Mouse (Mus musculus) gastrocnemius, postnatal 25 days (tissue): ENCODE measurements at regions not wholly inside any gene's neighbourhood (a gene's known extent, or its start where the extent isn't known, plus 50 kb on each side); places are given as distances from the start of the nearest gene placed in this dataset.

Experiments
- DNase-seq: peaks from one replicate; pipeline ENCODE4 v3.0.0; 2022

- no peak for DNase-seq
Measured at GRCm38 (mm10) chr10:19139234-19139633, 123.8 kb upstream of the Tnfaip3 start.

GRCm38 (mm10) chr10:19138258-19138657, 122.8 kb upstream of the Tnfaip3 start:
- DNase-seq: peak; percentile 14

- no peak for DNase-seq
Measured at GRCm38 (mm10) chr10:19127581-19128291, 112.3 kb upstream of the Tnfaip3 start.

- no peak for DNase-seq
Measured at GRCm38 (mm10) chr10:19126922-19127321, 111.5 kb upstream of the Tnfaip3 start.

- no peak for DNase-seq
Measured at GRCm38 (mm10) chr10:19126438-19126837, 111.0 kb upstream of the Tnfaip3 start.

GRCm38 (mm10) chr10:19123691-19124090, 108.2 kb upstream of the Tnfaip3 start:
- DNase-seq: no peak

GRCm38 (mm10) chr10:19122221-19122620, 106.8 kb upstream of the Tnfaip3 start:
- DNase-seq: peak; percentile 25

GRCm38 (mm10) chr10:19119281-19120049, 104.0 kb upstream of the Tnfaip3 start:
- DNase-seq: no peak

- no peak for DNase-seq
Measured at GRCm38 (mm10) chr10:19118569-19119280, 103.3 kb upstream of the Tnfaip3 start.

- DNase-seq: no peak
Measured at GRCm38 (mm10) chr10:19117071-19117605, 101.7 kb upstream of the Tnfaip3 start.

- no peak for DNase-seq
Measured at GRCm38 (mm10) chr10:19112459-19112858, 97.0 kb upstream of the Tnfaip3 start.

- no peak for DNase-seq
Measured at GRCm38 (mm10) chr10:19105231-19105681, 89.8 kb upstream of the Tnfaip3 start.

GRCm38 (mm10) chr10:19104671-19105203, 89.3 kb upstream of the Tnfaip3 start:
- no peak for DNase-seq

GRCm38 (mm10) chr10:19099369-19100285, 84.2 kb upstream of the Tnfaip3 start:
- no peak for DNase-seq

GRCm38 (mm10) chr10:19094297-19094696, 78.8 kb upstream of the Tnfaip3 start:
- peak; percentile 40 for DNase-seq

- no peak for DNase-seq
Measured at GRCm38 (mm10) chr10:19093689-19094088, 78.2 kb upstream of the Tnfaip3 start.

- no peak for DNase-seq
Measured at GRCm38 (mm10) chr10:19091949-19092348, 76.5 kb upstream of the Tnfaip3 start.

GRCm38 (mm10) chr10:19091110-19091509, 75.7 kb upstream of the Tnfaip3 start:
- no peak for DNase-seq

GRCm38 (mm10) chr10:19086995-19087394, 71.5 kb upstream of the Tnfaip3 start:
- DNase-seq: no peak

GRCm38 (mm10) chr10:19082136-19082535, 66.7 kb upstream of the Tnfaip3 start:
- no peak for DNase-seq

- no peak for DNase-seq
Measured at GRCm38 (mm10) chr10:19078047-19078446, 62.6 kb upstream of the Tnfaip3 start.
